11 mouse cellular contexts compared by ENCODE assay signal in the genomic region with DNA sequence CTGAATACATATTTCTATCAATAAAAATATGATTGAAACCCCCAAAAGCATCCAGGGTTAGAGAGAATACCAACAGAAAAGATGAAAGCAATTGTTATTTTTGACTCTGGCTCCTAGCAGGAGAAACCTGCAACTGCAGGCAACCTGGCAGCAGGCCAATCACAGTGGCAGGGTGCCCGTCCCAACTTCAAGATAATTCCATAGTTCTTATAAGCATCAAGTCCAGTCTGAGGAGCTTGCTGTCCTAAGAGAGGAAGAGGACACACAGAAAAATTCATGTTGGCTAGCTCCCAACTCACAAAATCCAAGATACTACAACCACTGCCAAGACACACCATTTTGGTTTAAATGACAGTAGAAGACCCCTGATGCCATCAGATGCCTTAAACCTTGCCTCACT.
DNase-seq lines count a peak whose midpoint lies in the region; ATAC-seq and TF ChIP-seq lines count a peak whose summit lies in the region.
"Had no signal": no experiment of that assay in that cellular context is flagged by ENCODE, and none has a peak within 500 bp of the region (broad histone marks: within the 10 kb centered on the region; RNA-seq: fewer than 3 reads in every experiment).

No protein-coding gene starts in this region.

- H3K27me3 ChIP-seq in lung, embryonic 14.5 days (ENCODE audit: insufficient read depth, low read length), result no peaks in the 10 kb centered on the region
- H3K27me3 ChIP-seq in lung, postnatal 0 days (replicated peaks; ENCODE audit: insufficient read depth, low read length), result no peaks in the 10 kb centered on the region
- H3K27me3 ChIP-seq: liver, embryonic 15.5 days had no signal

- no peaks in the 10 kb centered on the region for H3K9me3 ChIP-seq in lung, embryonic 14.5 days (ENCODE audit: low read depth, low read length)
- no peaks in the 10 kb centered on the region for H3K9me3 ChIP-seq in lung, postnatal 0 days (ENCODE audit: low read length)
- H3K9me3 ChIP-seq: liver, embryonic 15.5 days had no signal

- no peak for ATAC-seq in lung, embryonic 14.5 days (ENCODE audit: insufficient read depth)
- no peak for ATAC-seq in lung, postnatal 0 days
- ATAC-seq: CD4-positive, CD25-positive, alpha-beta regulatory T cell, adult 4 months; intestine, postnatal 0 days had no signal

- no peak overlapping the region for H3K9ac ChIP-seq in lung, embryonic 14.5 days
- no peak overlapping the region for H3K9ac ChIP-seq in lung, postnatal 0 days (replicated peaks; ENCODE audit: low read depth)
- H3K9ac ChIP-seq: liver, embryonic 15.5 days had no signal

- no peak for TF ChIP-seq EP300 in lung, postnatal 0 days (IDR thresholded peaks at IDR 0.05)

- no peaks in the 10 kb centered on the region for H3K36me3 ChIP-seq in lung, embryonic 14.5 days (ENCODE audit: insufficient read depth)
- no peaks in the 10 kb centered on the region for H3K36me3 ChIP-seq in lung, postnatal 0 days (ENCODE audit: insufficient read depth, low read length)
- H3K36me3 ChIP-seq: liver, embryonic 15.5 days had no signal

- no peak overlapping the region for H3K4me3 ChIP-seq in lung, embryonic 14.5 days (ENCODE audit: low read depth, low read length)
- H3K4me3 ChIP-seq in lung, postnatal 0 days (ENCODE audit: low read depth, low read length), result no peak overlapping the region
- H3K4me3 ChIP-seq: liver, embryonic 15.5 days had no signal

- H3K4me2 ChIP-seq in lung, embryonic 14.5 days, result no peak overlapping the region
- no peak overlapping the region for H3K4me2 ChIP-seq in lung, postnatal 0 days (replicated peaks; ENCODE audit: low read depth, low read length)
- H3K4me2 ChIP-seq: liver, embryonic 15.5 days had no signal

- TF ChIP-seq CTCF in lung, embryonic 14.5 days (IDR thresholded peaks at IDR 0.05; ENCODE audit: low read depth), result no peak
- TF ChIP-seq CTCF in lung, postnatal 0 days (IDR thresholded peaks at IDR 0.05), result no peak

- DNase-seq in gastrocnemius, postnatal 10 days, result peak; percentile 5
- DNase-seq in gastrocnemius, postnatal 4 days (ENCODE audit: low spot score in 2 of 2), result no peak
- DNase-seq in lung, embryonic 14.5 days, result peak; percentile 28
- no peak for DNase-seq in lung, postnatal 0 days (ENCODE audit: low spot score)
- peak; percentile 49 for DNase-seq in adrenal gland, postnatal 14 days
- DNase-seq in right cerebral cortex, postnatal 14 days, result peak; percentile 49
- no peak for DNase-seq in thymus, postnatal 4 days
- DNase-seq: thymus, postnatal 25 days had no signal

- no peak overlapping the region for H3K27ac ChIP-seq in lung, embryonic 14.5 days (ENCODE audit: low read depth)
- no peak overlapping the region for H3K27ac ChIP-seq in lung, postnatal 0 days (ENCODE audit: low read length)
- H3K27ac ChIP-seq: liver, embryonic 15.5 days had no signal

- WGBS in lung, embryonic 14.5 days, result 21% methylated on average over 1 of the region's 1 CpGs
- WGBS in lung, postnatal 0 days, result 22% methylated on average over 1 of the region's 1 CpGs

- H3K4me1 ChIP-seq in lung, embryonic 14.5 days (ENCODE audit: insufficient read depth), result no peaks in the 10 kb centered on the region
- no peaks in the 10 kb centered on the region for H3K4me1 ChIP-seq in lung, postnatal 0 days (ENCODE audit: insufficient read depth, low read depth, low read length)
- H3K4me1 ChIP-seq: liver, embryonic 15.5 days had no signal

Comparison
In these comparisons a context has a peak if more than half of its experiments do, and no peak if none do; other contexts are left out.
1. DNase-seq: peak in gastrocnemius, postnatal 10 days (single experiment), lung, embryonic 14.5 days (single experiment), adrenal gland, postnatal 14 days (single experiment) and right cerebral cortex, postnatal 14 days (single experiment); none in gastrocnemius, postnatal 4 days (0 of 2), lung, postnatal 0 days (single experiment) and thymus, postnatal 4 days (single experiment).